Mouse (Mus musculus): ENCODE results near the gene Clpsl2. TPM values are rescaled to one million over a fixed set of nuclear protein-coding genes. Genes with fewer than 3 reads are reported as not detected.
A peak's percentile ranks its signal among the peaks of the same experiment; 100 is the strongest.

The Clpsl2 gene
- total RNA-seq, 4 experiments from 2014 or later = not detected

DNA sequence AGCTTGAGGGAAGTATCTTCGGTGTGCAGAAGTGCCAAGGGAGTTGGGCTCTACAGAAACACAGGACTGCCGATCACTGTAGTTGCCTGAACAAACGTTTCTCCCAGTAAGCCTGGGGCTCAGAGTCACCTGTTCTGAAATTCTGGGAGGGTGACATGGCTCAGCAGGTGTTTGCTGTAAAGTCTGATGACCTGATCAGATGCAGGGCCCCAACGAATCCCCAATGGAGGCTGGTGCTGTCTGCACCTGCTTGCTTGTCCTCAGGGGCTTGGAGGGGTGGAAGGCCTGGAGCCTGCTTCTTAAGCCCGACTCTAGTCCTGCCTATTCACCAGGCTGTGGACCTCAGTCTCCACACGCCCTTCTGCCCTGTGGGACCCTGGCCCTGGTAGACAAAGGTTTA lies 8.6 kb downstream of the Clpsl2 start:
- no peak for DNase-seq (ENCODE audit: low spot score in 2 of 2)

DNA sequence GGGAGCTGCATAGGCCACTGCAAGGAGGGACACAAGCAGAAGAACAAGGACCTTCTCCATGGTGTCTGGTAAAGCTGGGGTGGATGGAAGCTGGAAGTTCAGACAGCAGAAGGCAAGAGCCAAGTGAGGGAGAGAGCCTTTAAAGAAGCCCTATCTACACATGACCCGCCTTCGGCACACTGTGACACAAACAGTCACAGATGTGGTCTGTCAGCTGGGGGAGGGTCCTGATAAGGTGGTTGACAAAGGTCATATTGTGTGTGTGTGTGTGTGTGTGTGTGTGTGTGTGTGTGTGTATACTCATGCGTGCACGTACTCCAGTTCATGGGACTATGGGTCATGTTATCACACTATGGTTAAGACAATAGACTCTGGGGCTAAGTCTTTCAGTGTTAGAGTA lies 11.4 kb downstream of the Clpsl2 start, which contains the start of gene Clps:
Gene Clps, minus strand, starts transcription at position 169 of the 400 bp plus-strand sequence.
- no peak for DNase-seq (ENCODE audit: low spot score in 2 of 2)

DNA sequence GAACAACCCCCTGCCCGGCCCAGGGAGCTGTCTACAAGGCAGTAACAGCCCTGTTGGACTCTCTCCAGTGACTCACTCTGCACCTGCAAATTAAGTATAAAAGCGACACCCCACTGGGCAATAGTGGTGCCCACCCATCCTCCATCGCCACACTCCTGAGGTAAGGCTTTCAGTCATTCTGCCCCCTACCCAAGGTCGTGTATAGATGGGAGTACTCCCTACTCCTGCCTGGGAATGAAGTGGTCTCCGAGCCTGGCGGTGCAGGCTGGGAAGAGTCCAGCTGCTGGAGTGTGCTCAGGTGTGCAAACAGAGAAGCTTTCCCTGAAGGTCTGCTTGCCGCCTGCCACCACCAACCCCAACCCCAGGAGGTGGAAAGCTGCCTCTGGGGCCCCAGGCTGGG lies 12.4 kb downstream of the Clpsl2 start:
- no peak for DNase-seq (ENCODE audit: low spot score in 2 of 2)

GRCm38 (mm10) chr17:28565181-28565580 lies 16.0 kb downstream of the Clpsl2 start:
- no peak for DNase-seq (ENCODE audit: low spot score in 2 of 2)

DNA sequence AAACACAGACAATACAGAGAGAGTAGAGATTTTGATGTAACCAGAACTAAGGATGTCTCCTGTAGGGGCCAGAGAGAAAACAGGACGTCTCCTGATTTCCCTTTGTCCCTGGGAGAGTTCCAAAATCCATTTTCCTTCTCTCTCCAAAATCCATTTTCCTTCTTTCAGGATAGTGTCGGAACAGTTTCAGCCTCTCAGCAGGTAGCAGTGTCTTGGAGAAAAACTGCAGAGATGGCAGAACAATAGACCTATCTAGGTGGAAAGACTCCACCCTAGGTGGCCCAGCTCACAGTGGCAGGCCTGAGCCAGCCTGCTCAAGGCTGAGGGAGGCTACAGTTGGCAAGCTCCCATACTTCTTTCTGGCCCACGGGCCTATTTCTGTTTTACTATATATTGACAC lies 18.3 kb downstream of the Clpsl2 start:
- no peak for DNase-seq (ENCODE audit: low spot score in 2 of 2)

- DNase-seq (ENCODE audit: low spot score in 2 of 2) = no peak
These were observed 22.7 kb downstream of the Clpsl2 start for GRCm38 (mm10) chr17:28571868-28572267.

DNA sequence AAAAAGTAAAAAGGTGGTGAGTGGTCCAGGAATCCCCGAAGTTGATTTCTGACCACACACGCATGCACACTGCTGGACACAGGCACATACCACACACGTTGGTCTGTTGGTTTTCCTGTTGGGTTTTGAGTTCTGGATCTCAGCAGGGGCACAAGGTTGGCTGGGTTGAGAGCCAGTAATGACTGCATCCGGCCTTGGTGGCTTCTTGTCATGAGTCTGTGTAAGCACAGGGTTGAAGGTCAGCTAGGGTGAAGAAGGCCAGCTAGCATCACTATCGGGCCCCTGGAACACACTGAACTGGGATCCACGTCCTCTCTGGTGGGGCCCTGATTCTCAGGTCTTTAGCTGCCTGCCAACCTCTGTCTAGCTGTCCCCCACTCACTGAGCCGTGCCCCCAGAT lies 23.3 kb downstream of the Clpsl2 start:
- DNase-seq (ENCODE audit: low spot score in 2 of 2) = no peak

GRCm38 (mm10) chr17:28572941-28573340 lies 23.7 kb downstream of the Clpsl2 start:
- DNase-seq (ENCODE audit: low spot score in 2 of 2) = no peak

GRCm38 (mm10) chr17:28575244-28576125 lies 26.3 kb downstream of the Clpsl2 start, which contains the start of gene Lhfpl5:
Gene Lhfpl5, plus strand, starts transcription at chr17:28575641.
- no peak for DNase-seq (ENCODE audit: low spot score in 2 of 2)

- DNase-seq (ENCODE audit: low spot score in 2 of 2) = no peak
These were observed 31.2 kb downstream of the Clpsl2 start for GRCm38 (mm10) chr17:28580396-28580795.

DNA sequence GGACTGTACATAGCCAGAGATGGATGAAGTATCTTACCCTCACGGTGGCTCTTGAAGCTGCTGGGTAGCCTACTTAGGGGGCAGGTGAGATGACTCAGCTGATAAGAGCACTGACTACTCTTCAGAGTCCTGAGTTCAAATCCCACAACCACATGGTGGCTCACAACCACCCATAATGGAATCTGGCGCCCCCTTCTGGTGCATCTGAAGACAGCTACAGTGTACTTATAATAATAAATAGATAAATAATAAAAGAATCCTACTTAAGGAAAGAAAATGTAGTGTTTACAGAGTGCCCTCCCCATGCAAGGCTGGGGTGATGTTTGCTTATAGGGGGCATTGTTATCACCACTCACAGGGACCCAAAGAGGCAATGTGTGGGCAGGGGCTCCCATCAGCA lies 31.8 kb downstream of the Clpsl2 start:
- DNase-seq (ENCODE audit: low spot score in 2 of 2) = no peak

GRCm38 (mm10) chr17:28586509-28586908 lies 37.3 kb downstream of the Clpsl2 start:
- DNase-seq (ENCODE audit: low spot score in 2 of 2) = no peak

GRCm38 (mm10) chr17:28588591-28588990 lies 39.4 kb downstream of the Clpsl2 start:
- no peak for DNase-seq (ENCODE audit: low spot score in 2 of 2)

DNA sequence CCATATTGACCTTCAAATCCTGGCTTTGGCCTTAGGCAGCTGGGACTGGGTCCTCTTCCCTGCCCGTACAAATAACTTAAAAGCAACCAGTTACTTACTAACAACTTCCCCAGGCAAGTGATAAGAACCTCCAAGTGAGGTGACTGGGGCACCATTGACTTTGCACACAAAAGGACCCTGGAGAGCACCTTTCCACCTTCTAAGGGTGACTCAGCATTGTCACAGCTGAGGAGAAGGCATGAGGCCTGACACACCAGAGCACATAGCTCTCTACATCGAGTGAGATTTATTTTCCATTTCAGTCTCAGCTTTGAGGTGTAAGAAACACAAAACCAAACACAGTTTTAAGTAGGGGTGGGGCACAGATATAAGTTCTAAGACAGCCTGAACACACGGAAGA lies 41.4 kb downstream of the Clpsl2 start:
- DNase-seq (ENCODE audit: low spot score in 2 of 2) = no peak

- no peak for DNase-seq (ENCODE audit: low spot score in 2 of 2)
These were observed 42.3 kb downstream of the Clpsl2 start for GRCm38 (mm10) chr17:28591476-28591875.

DNA sequence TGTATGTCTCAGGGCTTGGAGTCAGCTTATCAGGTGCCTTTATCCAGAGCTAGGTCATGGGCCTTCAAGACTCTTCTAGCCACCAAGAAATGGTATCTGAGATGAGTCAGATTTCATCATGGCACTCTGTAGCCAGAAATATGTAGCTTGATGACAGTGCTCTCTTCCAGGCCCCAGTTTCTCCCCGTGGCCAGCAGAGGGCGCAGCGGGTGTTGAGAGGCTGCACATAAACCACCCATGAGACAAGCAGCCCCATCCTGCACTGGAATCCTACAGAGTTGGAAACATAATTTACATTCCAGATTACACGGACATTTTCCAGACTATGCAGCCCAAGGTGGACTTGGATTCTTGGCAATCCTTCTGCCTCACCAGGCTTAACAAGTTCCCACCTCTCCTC lies 43.8 kb downstream of the Clpsl2 start:
- peak; percentile 37 to 69 for DNase-seq (ENCODE audit: low spot score in 2 of 2)

DNA sequence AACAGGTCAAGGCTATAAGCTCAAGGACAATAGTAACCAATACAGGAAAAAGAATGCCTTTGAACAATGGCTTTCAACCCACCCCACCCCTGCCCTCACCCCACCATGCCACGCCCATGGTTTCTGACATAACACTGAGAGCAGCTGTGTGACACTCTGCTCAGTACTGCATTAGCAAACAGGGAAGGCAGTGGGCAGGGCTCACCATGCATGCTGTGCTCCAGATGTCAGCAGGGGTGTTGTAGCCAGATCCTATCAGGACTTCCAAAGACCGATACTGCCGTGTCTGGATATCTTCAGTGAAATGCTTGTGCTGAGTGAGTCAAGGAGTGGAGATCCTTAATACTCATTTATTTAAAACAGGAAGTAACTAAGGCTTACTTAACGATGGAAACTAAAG lies 44.8 kb downstream of the Clpsl2 start:
- no peak for DNase-seq (ENCODE audit: low spot score in 2 of 2)

DNA sequence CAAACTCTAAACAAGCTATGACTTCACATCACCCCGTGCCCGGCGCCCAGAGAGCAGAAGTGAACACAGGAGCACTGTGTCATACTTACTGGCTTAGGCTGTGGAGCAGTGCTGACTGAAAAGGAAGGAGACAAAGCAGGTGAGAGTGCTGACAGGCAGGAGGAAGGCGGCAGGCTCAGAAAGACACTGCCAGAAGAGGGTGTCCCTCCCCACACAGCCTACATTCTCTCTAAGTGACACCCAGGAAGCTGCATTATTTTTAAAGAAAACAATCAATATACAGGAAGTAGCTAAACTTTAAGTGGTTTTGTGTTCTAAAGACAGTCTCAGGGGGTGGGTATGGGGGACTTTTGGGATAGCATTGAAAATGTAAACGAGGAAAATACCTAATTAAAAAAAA lies 51.6 kb downstream of the Clpsl2 start:
- DNase-seq (ENCODE audit: low spot score in 2 of 2) = no peak

DNA sequence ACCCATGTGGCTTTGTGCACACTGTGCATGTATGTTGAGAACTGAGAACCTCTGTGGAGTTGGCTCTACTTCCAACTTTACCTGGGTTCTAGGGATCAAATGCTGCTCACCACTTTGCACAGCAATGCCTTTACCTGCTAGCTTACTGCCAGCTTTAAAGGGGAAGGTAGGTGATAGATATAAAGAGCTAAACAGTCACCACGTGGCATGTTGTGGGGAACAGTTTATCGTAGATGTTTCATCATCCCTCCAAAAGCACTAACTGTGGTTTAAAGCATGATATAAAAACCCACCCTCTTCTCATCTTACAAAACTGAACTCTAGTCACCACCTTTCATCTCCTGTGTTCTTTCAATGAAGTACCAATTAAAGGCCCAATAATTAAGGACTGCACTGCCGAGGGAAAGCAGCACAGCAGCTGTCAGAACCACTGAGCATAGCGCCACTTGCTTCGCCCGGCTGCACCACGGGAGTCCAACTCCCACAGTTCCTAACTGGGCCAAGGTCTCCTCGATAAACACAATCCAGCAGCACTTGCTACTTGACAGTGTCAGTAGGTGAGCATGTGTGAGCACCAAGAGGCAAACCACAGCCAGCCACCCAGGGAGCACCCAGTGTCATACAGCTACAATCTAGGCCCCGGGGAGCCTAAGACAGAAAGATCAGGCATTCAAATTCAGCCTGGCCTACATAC lies 52.5 kb downstream of the Clpsl2 start:
- no peak for DNase-seq (ENCODE audit: low spot score in 2 of 2)
